Mouse (Mus musculus): ENCODE data around the gene Rimbp3. TPM values are rescaled to one million over a fixed set of nuclear protein-coding genes. Genes with fewer than 3 reads are reported as not detected.
A peak's percentile ranks its signal among the peaks of the same experiment; 100 is the strongest.

The Rimbp3 gene
- total RNA-seq, 2 experiments from 2014 or later, result 0.08 to 0.25 TPM

DNA sequence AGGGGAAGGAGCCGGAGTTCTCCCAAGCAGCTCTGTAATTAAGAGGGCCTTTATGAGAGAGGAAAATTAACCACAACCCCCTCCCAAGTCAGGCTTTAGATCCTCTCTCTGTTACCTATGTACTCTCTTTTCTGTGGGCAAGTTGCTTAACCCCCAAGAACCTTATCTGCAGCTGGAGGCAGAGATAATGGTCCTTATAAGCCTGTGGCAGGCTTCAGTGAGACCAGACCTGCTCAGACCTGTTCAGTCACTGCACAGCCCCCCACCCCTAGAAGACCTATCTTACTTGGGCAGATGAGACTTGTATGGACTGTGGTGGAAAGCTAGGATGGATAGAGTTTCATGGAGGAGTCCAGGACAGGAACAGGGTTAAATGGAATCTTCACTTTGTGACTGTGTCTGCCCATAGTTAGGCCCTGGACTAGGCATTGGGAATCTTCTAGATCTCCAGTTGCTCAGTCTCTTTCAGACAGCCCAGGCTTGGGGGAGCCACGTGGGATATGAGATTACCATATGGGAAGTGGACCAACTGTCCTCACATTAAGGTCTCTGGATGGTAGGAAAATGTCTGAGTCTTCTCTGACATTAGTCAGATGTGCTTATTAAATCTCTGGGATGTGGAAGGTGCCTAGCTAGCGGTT lies 43.8 kb downstream of the Rimbp3 start:
- DNase-seq, result no peak
- intact Hi-C loops (cut with DNase I), result no loop called here

GRCm38 (mm10) chr16:17252841-17253240 lies 44.4 kb downstream of the Rimbp3 start:
- DNase-seq, result no peak

GRCm38 (mm10) chr16:17254005-17254597 lies 45.7 kb downstream of the Rimbp3 start:
- intact Hi-C loops (cut with DNase I), result no loop called here
- no peak for DNase-seq

More at GRCm38 (mm10) chr16:17252841-17253240, 44.4 kb downstream of the Rimbp3 start:
- intact Hi-C loops (cut with DNase I), result no loop called here

- intact Hi-C loops (cut with DNase I), result no loop called here
- DNase-seq, result no peak
These were observed 46.9 kb downstream of the Rimbp3 start for GRCm38 (mm10) chr16:17255270-17255669.

- intact Hi-C loops (cut with DNase I), result loop anchor here (2.0 kb wide), 1 partner anchor 19 kb away; no protein-coding TSS in a partner anchor
- peak; percentile 31 to 42 for DNase-seq
These were observed 49.0 kb downstream of the Rimbp3 start for GRCm38 (mm10) chr16:17257359-17257821.

DNA sequence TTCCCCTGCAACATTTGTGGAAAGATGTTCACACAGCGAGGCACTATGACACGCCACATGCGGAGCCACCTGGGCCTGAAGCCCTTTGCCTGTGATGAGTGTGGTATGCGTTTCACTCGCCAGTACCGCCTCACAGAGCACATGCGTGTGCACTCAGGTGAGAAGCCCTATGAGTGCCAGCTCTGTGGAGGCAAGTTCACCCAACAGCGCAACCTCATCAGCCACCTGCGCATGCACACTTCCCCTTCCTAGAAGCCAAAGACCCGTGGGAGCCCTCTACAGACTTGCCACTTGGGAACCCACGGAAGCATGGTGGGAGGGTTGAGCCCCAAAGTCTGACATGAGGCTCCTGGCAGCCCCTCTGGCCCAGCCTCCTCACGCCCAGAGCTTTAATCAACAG lies 50.5 kb downstream of the Rimbp3 start:
- intact Hi-C loops (cut with DNase I), result no loop called here
- DNase-seq, result no peak

- intact Hi-C loops (cut with DNase I), result no loop called here
- DNase-seq, result no peak
These were observed 52.9 kb downstream of the Rimbp3 start for GRCm38 (mm10) chr16:17261341-17261740.

Other genes with a start within 250 kb of the Rimbp3 start
- gene Mapk1, start 225.2 kb upstream of the Rimbp3 start, total RNA-seq (2021), result 100 to 1,000 TPM; 109 to 110 TPM
- gene Ypel1, start 138.9 kb upstream of the Rimbp3 start, total RNA-seq (2021), result 1 to 10 TPM; 1.6 to 2.0 TPM
- 10 to 100 TPM; 39.7 to 40.4 TPM for gene Ppil2, start 97.3 kb upstream of the Rimbp3 start, total RNA-seq (2021)
- not detected for gene 2610318N02Rik, start 83.4 kb upstream of the Rimbp3 start, total RNA-seq (2021)
- 10 to 100 TPM; 11.5 to 17.7 TPM for gene Sdf2l1, start 76.2 kb upstream of the Rimbp3 start, total RNA-seq (2021)
- 1 to 10 TPM; 1.6 to 1.7 TPM for gene Ydjc, start 64.0 kb upstream of the Rimbp3 start, total RNA-seq (2021)
- not detected for gene Ccdc116, start 61.4 kb upstream of the Rimbp3 start, total RNA-seq (2021)
- gene Ube2l3, start 6.0 kb upstream of the Rimbp3 start, total RNA-seq (2021), result 100 to 1,000 TPM; 110 to 125 TPM
- gene Hic2, start 25.0 kb downstream of the Rimbp3 start, total RNA-seq (2021), result 1 to 10 TPM; 2.2 to 2.3 TPM
- 1 to 10 TPM; 2.1 to 2.4 TPM for gene Tmem191c, start 67.5 kb downstream of the Rimbp3 start, total RNA-seq (2021)
- 1 to 10 TPM; 2.6 to 2.7 TPM for gene Serpind1, start 122.8 kb downstream of the Rimbp3 start, total RNA-seq (2021)
- gene Snap29, start 197.4 kb downstream of the Rimbp3 start, total RNA-seq (2021), result 10 to 100 TPM; 16.7 to 17.3 TPM
- gene Pi4ka, start 197.7 kb downstream of the Rimbp3 start, total RNA-seq (2021), result 10 to 100 TPM; 57.2 to 58.4 TPM
- 10 to 100 TPM; 23.4 to 27.4 TPM for gene Crkl, start 243.4 kb downstream of the Rimbp3 start, total RNA-seq (2021)

Measured in heart, postnatal 36 days (tissue).